Mouse (Mus musculus): ENCODE results near the gene Tsr3. TPM values are rescaled to one million over a fixed set of nuclear protein-coding genes. Genes with fewer than 3 reads are reported as not detected.
A peak's percentile ranks its signal among the peaks of the same experiment; 100 is the strongest.
"Not testable (repeated sequence)": the region's sequence is repeated elsewhere in the genome, so short reads cannot be mapped to it uniquely, and the experiment has no call there.

Tsr3 gene
- polyA plus RNA-seq, 1 experiment: 25.2 TPM

- Histone ChIP-seq H3K9ac (ENCODE audit: low read depth, poor library complexity, severe bottlenecking) (no peak overlapping the region), H3K27ac (ENCODE audit: insufficient read depth, low read length) (no peak overlapping the region), H3K9me3 (replicated peaks; ENCODE audit: control insufficient read depth, insufficient read depth, low read length, poor library complexity, severe bottlenecking) (no peaks in the 10 kb centered on the region), H3K4me1 (ENCODE audit: control insufficient read depth, insufficient read depth, low read length) (no peaks in the 10 kb centered on the region), H3K36me3 (ENCODE audit: control insufficient read depth, insufficient read depth, low read length, poor library complexity, severe bottlenecking) (peaks cover 10% of the 10 kb centered on the region), H3K4me3 (ENCODE audit: low read depth, low read length) (no peak overlapping the region), H3K27me3 (ENCODE audit: control insufficient read depth, insufficient read depth, low read length, poor library complexity, severe bottlenecking) (no peaks in the 10 kb centered on the region)
- TF ChIP-seq POLR2A (IDR thresholded peaks at IDR 0.05; ENCODE audit: insufficient read depth, low read length): no peak
- TF ChIP-seq EP300 (IDR thresholded peaks at IDR 0.05; ENCODE audit: insufficient read depth, low read depth, low read length): no peak
- no peak for TF ChIP-seq CTCF (IDR thresholded peaks at IDR 0.05; ENCODE audit: low read depth, low read length)
Observed at GRCm38 (mm10) chr17:25215431-25215830, 24.5 kb upstream of the Tsr3 start.

GRCm38 (mm10) chr17:25218967-25219366 is 21.0 kb upstream of the Tsr3 start:
- 0 out of 2 replicates have a peak, but pooled peaks cover 2% of the 10 kb centered on the region for H3K36me3 ChIP-seq (ENCODE audit: control insufficient read depth, insufficient read depth, low read length, poor library complexity, severe bottlenecking)
- H3K4me1 ChIP-seq (ENCODE audit: control insufficient read depth, insufficient read depth, low read length): peaks cover 2% of the 10 kb centered on the region
- no peak overlapping the region for H3K27ac ChIP-seq (ENCODE audit: insufficient read depth, low read length)
- H3K27me3 ChIP-seq (ENCODE audit: control insufficient read depth, insufficient read depth, low read length, poor library complexity, severe bottlenecking): no peaks in the 10 kb centered on the region
- H3K9me3 ChIP-seq (replicated peaks; ENCODE audit: control insufficient read depth, insufficient read depth, low read length, poor library complexity, severe bottlenecking): no peaks in the 10 kb centered on the region
- TF ChIP-seq EP300 (IDR thresholded peaks at IDR 0.05; ENCODE audit: insufficient read depth, low read depth, low read length) (no peak), POLR2A (IDR thresholded peaks at IDR 0.05; ENCODE audit: insufficient read depth, low read length) (no peak), CTCF (IDR thresholded peaks at IDR 0.05; ENCODE audit: low read depth, low read length) (no peak)
- no peak overlapping the region for H3K9ac ChIP-seq (ENCODE audit: low read depth, poor library complexity, severe bottlenecking)
- H3K4me3 ChIP-seq (ENCODE audit: low read depth, low read length): no peak overlapping the region

- H3K27me3 ChIP-seq (ENCODE audit: control insufficient read depth, insufficient read depth, low read length, poor library complexity, severe bottlenecking): no peaks in the 10 kb centered on the region
- H3K9me3 ChIP-seq (replicated peaks; ENCODE audit: control insufficient read depth, insufficient read depth, low read length, poor library complexity, severe bottlenecking): no peaks in the 10 kb centered on the region
- H3K4me1 ChIP-seq (ENCODE audit: control insufficient read depth, insufficient read depth, low read length): peaks cover 2% of the 10 kb centered on the region
- H3K36me3 ChIP-seq (ENCODE audit: control insufficient read depth, insufficient read depth, low read length, poor library complexity, severe bottlenecking): no peaks in the 10 kb centered on the region
- no peak overlapping the region for H3K27ac ChIP-seq (ENCODE audit: insufficient read depth, low read length)
- no peak overlapping the region for H3K9ac ChIP-seq (ENCODE audit: low read depth, poor library complexity, severe bottlenecking)
- no peak for TF ChIP-seq EP300 (IDR thresholded peaks at IDR 0.05; ENCODE audit: insufficient read depth, low read depth, low read length)
- no peak for TF ChIP-seq CTCF (IDR thresholded peaks at IDR 0.05; ENCODE audit: low read depth, low read length)
- no peak for TF ChIP-seq POLR2A (IDR thresholded peaks at IDR 0.05; ENCODE audit: insufficient read depth, low read length)
- no peak overlapping the region for H3K4me3 ChIP-seq (ENCODE audit: low read depth, low read length)
Observed at GRCm38 (mm10) chr17:25219492-25220295, 20.3 kb upstream of the Tsr3 start.

- Histone ChIP-seq H3K27me3 (ENCODE audit: control insufficient read depth, insufficient read depth, low read length, poor library complexity, severe bottlenecking) (no peaks in the 10 kb centered on the region), H3K4me1 (ENCODE audit: control insufficient read depth, insufficient read depth, low read length) (peaks cover 2% of the 10 kb centered on the region), H3K27ac (ENCODE audit: insufficient read depth, low read length) (no peak overlapping the region), H3K36me3 (ENCODE audit: control insufficient read depth, insufficient read depth, low read length, poor library complexity, severe bottlenecking) (no peaks in the 10 kb centered on the region), H3K9me3 (replicated peaks; ENCODE audit: control insufficient read depth, insufficient read depth, low read length, poor library complexity, severe bottlenecking) (no peaks in the 10 kb centered on the region), H3K9ac (ENCODE audit: low read depth, poor library complexity, severe bottlenecking) (no peak overlapping the region), H3K4me3 (ENCODE audit: low read depth, low read length) (no peak overlapping the region)
- TF ChIP-seq POLR2A (IDR thresholded peaks at IDR 0.05; ENCODE audit: insufficient read depth, low read length) (no peak), EP300 (IDR thresholded peaks at IDR 0.05; ENCODE audit: insufficient read depth, low read depth, low read length) (no peak), CTCF (IDR thresholded peaks at IDR 0.05; ENCODE audit: low read depth, low read length) (no peak)
Observed at GRCm38 (mm10) chr17:25220746-25221145, 19.2 kb upstream of the Tsr3 start.

- Histone ChIP-seq H3K27ac (ENCODE audit: insufficient read depth, low read length) (peak overlapping the region; percentile 53), H3K4me3 (ENCODE audit: low read depth, low read length) (peak overlapping the region; percentile 71), H3K9me3 (replicated peaks; ENCODE audit: control insufficient read depth, insufficient read depth, low read length, poor library complexity, severe bottlenecking) (no peaks in the 10 kb centered on the region), H3K27me3 (ENCODE audit: control insufficient read depth, insufficient read depth, low read length, poor library complexity, severe bottlenecking) (no peaks in the 10 kb centered on the region), H3K9ac (ENCODE audit: low read depth, poor library complexity, severe bottlenecking) (peak overlapping the region; percentile 60), H3K4me1 (ENCODE audit: control insufficient read depth, insufficient read depth, low read length) (peaks cover 2% of the 10 kb centered on the region), H3K36me3 (ENCODE audit: control insufficient read depth, insufficient read depth, low read length, poor library complexity, severe bottlenecking) (no peaks in the 10 kb centered on the region)
- TF ChIP-seq EP300 (IDR thresholded peaks at IDR 0.05; ENCODE audit: insufficient read depth, low read depth, low read length): no peak
Observed at GRCm38 (mm10) chr17:25221821-25222503, 18.0 kb upstream of the Tsr3 start.

- not testable (repeated sequence) for H3K27me3 ChIP-seq (ENCODE audit: control insufficient read depth, insufficient read depth, low read length, poor library complexity, severe bottlenecking); H3K36me3 ChIP-seq (ENCODE audit: control insufficient read depth, insufficient read depth, low read length, poor library complexity, severe bottlenecking); H3K4me1 ChIP-seq (ENCODE audit: control insufficient read depth, insufficient read depth, low read length); H3K9me3 ChIP-seq (replicated peaks; ENCODE audit: control insufficient read depth, insufficient read depth, low read length, poor library complexity, severe bottlenecking)
- peak overlapping the region; percentile 77 for H3K4me3 ChIP-seq (ENCODE audit: low read depth, low read length)
- H3K9ac ChIP-seq (ENCODE audit: low read depth, poor library complexity, severe bottlenecking): peak overlapping the region; percentile 60
- peak overlapping the region; percentile 45; the same call in 1 of the 2 replicates for H3K27ac ChIP-seq (ENCODE audit: insufficient read depth, low read length)
Observed at GRCm38 (mm10) chr17:25222504-25222940, 17.4 kb upstream of the Tsr3 start.
